Mouse (Mus musculus) liver, adult 2 months (tissue): ENCODE results near the gene Speg.

Experiments
- CTCF ChIP-seq: fragments of 200-500 bp; IDR thresholded peaks from 2 replicates; pipeline ENCODE4 v1.5.1; 2011; ENCODE audit warnings: low read depth, low read length, control low read depth
- POLR2A ChIP-seq: fragments of 200-500 bp; IDR thresholded peaks from 2 replicates; pipeline ENCODE4 v1.6.1; 2011; ENCODE audit warnings: low read length, control low read depth; ENCODE audit not compliant: insufficient read depth; ENCODE audit errors: extremely low read depth

GRCm38 (mm10) chr1:75458025-75458788 lies 83.1 kb downstream of the Speg start:
- TF ChIP-seq CTCF (no peak), POLR2A (no peak)
